Mouse (Mus musculus) hindbrain, postnatal 0 days (tissue): ENCODE results near the gene Pofut2. TPM values are rescaled to one million over a fixed set of nuclear protein-coding genes. Genes with fewer than 3 reads are reported as not detected.
"Not testable (repeated sequence)": the region's sequence is repeated elsewhere in the genome, so short reads cannot be mapped to it uniquely, and the experiment has no call there.

ENCODE experiments used
- ATAC-seq: fragments of 200-750 bp; cut with Nextera tagmentation; 2 replicates; pipeline ENCODE4 v1.8.0; 2017; ENCODE audit warnings: mild to moderate bottlenecking, moderate TSS enrichment, moderate library complexity
- DNase-seq: peaks from one replicate; pipeline ENCODE4 v3.0.0-alpha.2; 2015; ENCODE audit warnings: low spot score
- H3K27ac ChIP-seq: fragments of 300-500 bp; sonication (generic); 2 replicates; pipeline ENCODE4 v1.5.1; 2014; ENCODE audit warnings: mild to moderate bottlenecking
- H3K27me3 ChIP-seq: fragments of 300-500 bp; sonication (generic); 2 replicates; pipeline ENCODE4 v1.6.1; 2014; ENCODE audit warnings: low read length, mixed read lengths; ENCODE audit not compliant: insufficient read depth
- H3K36me3 ChIP-seq: fragments of 300-500 bp; sonication (generic); 2 replicates; pipeline ENCODE4 v1.6.1; 2014; ENCODE audit warnings: low read length, mixed read lengths; ENCODE audit not compliant: insufficient read depth
- H3K4me1 ChIP-seq: fragments of 300-500 bp; sonication (generic); 2 replicates; pipeline ENCODE4 v1.6.1; 2014; ENCODE audit warnings: antibody characterized with exemption, low read length, mixed read lengths; ENCODE audit not compliant: insufficient read depth
- H3K4me2 ChIP-seq: fragments of 300-500 bp; sonication (generic); 2 replicates; pipeline ENCODE4 v1.6.1; 2014; ENCODE audit warnings: low read depth, mild to moderate bottlenecking, low read length, moderate library complexity, mixed read lengths
- H3K4me3 ChIP-seq: fragments of 300-500 bp; sonication (generic); 2 replicates; pipeline ENCODE4 v1.5.1; 2014; ENCODE audit warnings: low read length
- H3K9ac ChIP-seq: fragments of 300-500 bp; sonication (generic); replicated peaks from 2 replicates; pipeline ENCODE4 v1.6.1; 2014; ENCODE audit warnings: mild to moderate bottlenecking, low read length, moderate library complexity, mixed read lengths
- H3K9me3 ChIP-seq: fragments of 300-500 bp; sonication (generic); 2 replicates; pipeline ENCODE4 v1.6.1; 2016; ENCODE audit warnings: low read length, mixed read lengths
- CTCF ChIP-seq: IDR thresholded peaks from 2 replicates; pipeline ENCODE4 v1.5.1; 2016; ENCODE audit warnings: antibody characterized with exemption, control low read depth, low read depth
- WGBS: fragments of 180-500 bp; shearing (Covaris S2); extraction: QIAGEN DNeasy Blood & Tissue Kit; methylation state at CpG from one replicate; pipeline ENCODE4 v1.1.7; 2014; 5-methylcytosine and 5-hydroxymethylcytosine counted together
- polyA plus RNA-seq: library from polyadenylated mRNA; unstranded; fragments of >200 nt; fragmentation: Nextera tagmentation; extraction: Ambion mirVana; gene quantifications from 2 replicates; pipeline ENCODE4 v1.2.1, GENCODE M21; 2015
- total RNA-seq: library from RNA; depleted of rRNA; stranded (reverse); fragments of >200 nt; gene quantifications from 2 replicates; pipeline ENCODE4 v1.2.3, GENCODE M21; 2014

Gene Pofut2
- total and polyA plus RNA-seq, 2 experiments from 2014 or later = 47.0 to 52.4 TPM

- Histone ChIP-seq H3K9me3 (no peaks in the 10 kb centered on the region), H3K9ac (no peak overlapping the region), H3K4me2 (no peak overlapping the region), H3K27ac (no peak overlapping the region), H3K4me1 (no peaks in the 10 kb centered on the region), H3K36me3 (peaks cover 42% of the 10 kb centered on the region), H3K4me3 (no peak overlapping the region), H3K27me3 (no peaks in the 10 kb centered on the region)
- DNase-seq (no peak), ATAC-seq (no peak)
- TF ChIP-seq CTCF = no peak
- WGBS = 64% methylated on average over 8 of the region's 8 CpGs
These were observed 7.3 kb downstream of the Pofut2 start for GRCm38 (mm10) chr10:77266281-77266680.

DNA sequence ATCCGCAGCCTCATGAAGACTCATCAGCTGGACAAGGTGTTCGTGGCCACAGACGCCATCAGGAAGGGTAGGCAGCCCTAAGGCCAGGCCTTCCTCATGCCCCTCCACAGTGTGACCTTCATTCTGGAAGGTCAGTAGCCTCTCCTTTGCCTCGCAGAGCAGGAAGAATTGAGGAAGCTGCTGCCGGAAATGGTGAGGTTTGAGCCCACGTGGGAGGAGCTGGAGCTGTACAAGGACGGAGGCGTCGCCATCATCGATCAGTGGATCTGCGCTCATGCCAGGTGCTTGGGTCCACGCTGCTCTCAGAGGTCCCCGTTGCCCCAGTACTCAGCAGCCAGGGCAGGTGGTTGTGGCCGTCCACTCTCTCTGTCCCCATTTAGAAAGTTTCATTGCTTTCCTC lies 8.0 kb downstream of the Pofut2 start:
- no peak for TF ChIP-seq CTCF
- Histone ChIP-seq H3K36me3 (peaks cover 37% of the 10 kb centered on the region; the same call in 1 of the 2 replicates), H3K4me1 (no peaks in the 10 kb centered on the region), H3K9me3 (no peaks in the 10 kb centered on the region), H3K4me3 (no peak overlapping the region), H3K27me3 (no peaks in the 10 kb centered on the region), H3K9ac (no peak overlapping the region), H3K4me2 (no peak overlapping the region), H3K27ac (no peak overlapping the region)
- ATAC-seq (no peak), DNase-seq (no peak)
- 86% methylated on average over 13 of the region's 14 CpGs for WGBS

GRCm38 (mm10) chr10:77269129-77269528 lies 10.1 kb downstream of the Pofut2 start:
- 70% methylated on average over 7 of the region's 7 CpGs for WGBS
- no peak for ATAC-seq
- no peak overlapping the region for H3K9ac ChIP-seq
- no peak for DNase-seq
- TF ChIP-seq CTCF = no peak
- H3K4me3 ChIP-seq = no peak overlapping the region
- no peaks in the 10 kb centered on the region for H3K9me3 ChIP-seq
- H3K27ac ChIP-seq = no peak overlapping the region
- H3K36me3 ChIP-seq = peaks cover 27% of the 10 kb centered on the region; the same call in 1 of the 2 replicates
- H3K4me2 ChIP-seq = no peak overlapping the region
- H3K27me3 ChIP-seq = no peaks in the 10 kb centered on the region
- H3K4me1 ChIP-seq = no peaks in the 10 kb centered on the region; the same call in 1 of the 2 replicates

DNA sequence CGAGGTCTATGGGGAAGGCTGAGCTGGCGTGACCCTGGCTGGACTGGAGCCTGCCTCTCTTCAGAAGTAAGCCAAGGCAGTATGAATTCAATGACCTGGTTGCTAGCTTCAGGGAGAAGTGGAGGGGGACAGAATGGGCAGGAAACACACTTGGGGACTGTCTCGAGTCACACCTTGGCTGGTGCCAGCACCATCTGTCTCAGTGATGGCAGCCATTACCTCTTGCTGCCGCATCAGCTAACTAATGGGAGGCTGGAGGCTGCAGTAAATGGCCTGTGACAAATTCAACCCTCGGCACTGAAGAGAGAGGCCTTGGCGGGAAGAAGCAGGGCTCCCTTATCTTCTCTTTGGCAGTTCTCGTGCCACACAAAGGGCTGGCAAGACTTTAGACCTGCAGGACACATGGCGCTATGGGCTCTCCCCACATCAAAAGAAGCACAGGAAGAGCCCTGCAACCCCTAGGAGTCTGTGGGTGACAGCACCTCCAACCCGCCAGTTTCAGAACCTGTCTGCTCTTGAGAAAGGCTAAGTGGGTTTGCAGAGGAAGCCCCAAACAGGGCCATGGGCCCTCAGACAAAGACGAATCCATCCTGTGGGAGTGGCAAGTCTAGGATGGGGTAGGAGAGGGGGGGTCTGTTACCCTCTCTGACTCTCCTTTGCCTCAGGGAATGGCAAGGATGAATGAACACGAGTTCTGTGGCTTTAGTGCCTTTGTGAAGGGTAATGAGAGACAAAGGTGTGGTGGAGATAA lies 14.1 kb downstream of the Pofut2 start:
- no peak for TF ChIP-seq CTCF
- 53% methylated on average over 11 of the region's 11 CpGs for WGBS
- H3K4me1 ChIP-seq = no peaks in the 10 kb centered on the region; the same call in 1 of the 2 replicates
- ATAC-seq = peak; percentile 59
- H3K4me3 ChIP-seq = no peak overlapping the region
- no peaks in the 10 kb centered on the region for H3K27me3 ChIP-seq
- peak overlapping the region; percentile 63 for H3K27ac ChIP-seq
- DNase-seq = peak; percentile 72
- H3K9ac ChIP-seq = no peak overlapping the region
- H3K9me3 ChIP-seq = no peaks in the 10 kb centered on the region
- peaks cover 6% of the 10 kb centered on the region; the same call in 1 of the 2 replicates for H3K36me3 ChIP-seq
- no peak overlapping the region for H3K4me2 ChIP-seq

GRCm38 (mm10) chr10:77273798-77274197 lies 14.8 kb downstream of the Pofut2 start:
- Histone ChIP-seq H3K4me1 (no peaks in the 10 kb centered on the region; the same call in 1 of the 2 replicates), H3K9me3 (no peaks in the 10 kb centered on the region), H3K27me3 (no peaks in the 10 kb centered on the region), H3K27ac (peak overlapping the region; percentile 63), H3K36me3 (no peaks in the 10 kb centered on the region), H3K9ac (no peak overlapping the region), H3K4me2 (no peak overlapping the region), H3K4me3 (no peak overlapping the region)
- ATAC-seq = no peak
- DNase-seq = no peak
- no peak for TF ChIP-seq CTCF

- ATAC-seq, H3K27ac ChIP-seq, H3K27me3 ChIP-seq, H3K4me2 ChIP-seq, DNase-seq, H3K9me3 ChIP-seq, H3K4me3 ChIP-seq, H3K4me1 ChIP-seq, H3K36me3 ChIP-seq, H3K9ac ChIP-seq: not testable (repeated sequence)
- WGBS = 86% methylated on average over 1 of the region's 1 CpGs
- TF ChIP-seq CTCF = peak; percentile 28; the same call in 1 of the 2 replicates
These were observed 23.1 kb downstream of the Pofut2 start for GRCm38 (mm10) chr10:77282085-77282484.

DNA sequence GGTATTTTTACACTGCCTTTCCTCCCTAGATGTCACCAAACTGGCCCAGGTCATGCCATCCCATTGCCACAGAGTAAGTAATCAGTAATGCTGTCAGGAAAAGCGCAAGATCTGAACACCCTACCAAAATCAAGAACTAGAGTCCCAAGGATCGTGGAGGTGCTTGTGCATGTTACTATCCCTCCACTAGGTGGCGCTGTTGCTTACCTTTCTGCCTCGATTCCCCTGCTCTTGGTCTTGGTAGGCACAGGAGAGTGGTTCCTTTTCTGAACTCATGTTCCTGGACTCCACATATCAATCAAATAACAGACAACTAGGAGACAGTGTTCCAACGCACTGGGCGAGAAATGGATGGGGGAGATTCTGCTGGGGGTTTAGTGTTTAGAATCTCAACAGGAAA lies 23.8 kb downstream of the Pofut2 start:
- Histone ChIP-seq H3K9ac (no peak overlapping the region), H3K27me3 (no peaks in the 10 kb centered on the region), H3K4me1 (no peaks in the 10 kb centered on the region), H3K4me3 (no peak overlapping the region), H3K4me2 (no peak overlapping the region), H3K27ac (no peak overlapping the region), H3K9me3 (no peaks in the 10 kb centered on the region), H3K36me3 (no peaks in the 10 kb centered on the region)
- TF ChIP-seq CTCF = peak; percentile 98
- 20% methylated on average over 6 of the region's 6 CpGs for WGBS
- peak; percentile 62 for ATAC-seq
- DNase-seq = peak; percentile 82
